Mouse (Mus musculus) lung, adult 2 months (tissue): Measurements from ENCODE around the gene Mapkapk3.

ENCODE experiments used
- CTCF ChIP-seq: fragments of 200-500 bp; IDR thresholded peaks from 2 replicates; pipeline ENCODE4 v1.5.1; 2011; ENCODE audit warnings: mild to moderate bottlenecking, low read length, control low read depth; ENCODE audit not compliant: insufficient read depth
- POLR2A ChIP-seq: fragments of 200-500 bp; IDR thresholded peaks from 2 replicates; pipeline ENCODE4 v1.6.1; 2011; ENCODE audit warnings: low read depth, mild to moderate bottlenecking, control low read depth, low read length, borderline replicate concordance; ENCODE audit errors: extremely low read depth

DNA sequence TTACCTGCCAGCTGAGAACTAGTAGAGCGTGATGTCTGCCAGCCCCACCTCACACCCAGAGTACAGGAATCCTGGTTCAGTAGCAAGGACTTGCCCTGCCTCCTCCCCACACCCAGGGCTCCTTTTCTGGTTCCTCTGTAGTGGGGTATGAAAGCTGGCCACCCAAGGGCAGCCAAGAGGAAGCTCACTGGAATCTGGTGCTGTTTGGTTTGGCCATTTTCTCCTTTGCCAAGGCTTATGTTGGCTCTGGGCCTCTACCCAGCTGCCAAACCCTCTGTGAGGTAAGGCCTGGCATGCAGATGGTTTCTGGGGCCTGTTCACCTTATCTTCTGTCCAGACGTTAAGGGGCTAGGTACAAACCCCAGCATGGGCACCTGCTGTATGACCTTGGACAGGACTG, 26.1 kb upstream of the Mapkapk3 start:
- no peak for TF ChIP-seq POLR2A
- TF ChIP-seq CTCF: no peak
